Mouse (Mus musculus) retina, postnatal 1 day (tissue): Measurements from ENCODE around the gene Kifc3.

Experiments
- DNase-seq: peaks from one replicate; pipeline ENCODE4 v3.0.0-alpha.2; 2012

The Kifc3 gene

GRCm38 (mm10) chr8:95128750-95129260, 73.8 kb downstream of the Kifc3 start:
- DNase-seq, result no peak

DNA sequence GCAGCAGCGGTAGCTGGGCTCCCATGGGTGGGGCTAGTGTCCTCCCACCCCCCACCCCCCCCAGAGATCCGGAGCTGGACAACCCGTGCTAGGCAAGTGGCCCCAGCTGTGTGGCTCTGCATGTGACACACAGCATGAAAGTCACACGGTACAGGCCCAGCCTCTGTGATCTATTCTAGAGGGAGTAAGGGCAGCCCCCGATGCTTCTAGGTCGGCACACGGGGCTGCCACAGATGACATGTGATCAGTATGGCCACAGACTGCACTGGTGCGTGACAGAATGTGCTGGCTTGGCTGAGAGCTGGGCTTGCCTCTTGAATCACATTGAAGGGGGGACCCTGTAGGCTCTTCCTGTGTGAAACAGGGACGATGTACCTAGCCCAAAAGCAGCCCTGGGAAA, 75.0 kb downstream of the Kifc3 start:
- peak; percentile 31 for DNase-seq

GRCm38 (mm10) chr8:95126497-95126896, 76.1 kb downstream of the Kifc3 start:
- DNase-seq, result no peak

DNA sequence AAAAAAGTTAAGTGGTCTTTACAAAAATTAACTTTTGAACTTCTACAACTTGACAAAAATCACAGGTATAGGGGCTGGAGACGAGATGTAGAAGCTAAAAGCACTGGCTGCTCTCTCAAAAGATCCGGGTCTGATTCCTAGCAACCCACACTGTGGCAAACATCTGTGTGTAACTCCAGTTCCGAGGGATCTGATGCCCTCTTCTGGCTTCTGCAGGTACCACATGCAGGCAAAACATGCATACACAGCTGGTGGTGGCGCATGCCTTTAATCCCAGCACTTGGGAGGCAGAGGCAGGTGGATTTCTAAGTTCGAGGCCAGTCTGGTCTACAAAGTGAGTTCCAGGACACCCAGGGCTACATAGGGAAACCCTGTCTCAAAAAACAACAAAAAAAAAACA, 79.2 kb downstream of the Kifc3 start:
- no peak for DNase-seq

GRCm38 (mm10) chr8:95113750-95114149, 88.9 kb downstream of the Kifc3 start:
- DNase-seq, result peak; percentile 72

- DNase-seq, result no peak
Measured at GRCm38 (mm10) chr8:95113108-95113507, 89.5 kb downstream of the Kifc3 start.

DNA sequence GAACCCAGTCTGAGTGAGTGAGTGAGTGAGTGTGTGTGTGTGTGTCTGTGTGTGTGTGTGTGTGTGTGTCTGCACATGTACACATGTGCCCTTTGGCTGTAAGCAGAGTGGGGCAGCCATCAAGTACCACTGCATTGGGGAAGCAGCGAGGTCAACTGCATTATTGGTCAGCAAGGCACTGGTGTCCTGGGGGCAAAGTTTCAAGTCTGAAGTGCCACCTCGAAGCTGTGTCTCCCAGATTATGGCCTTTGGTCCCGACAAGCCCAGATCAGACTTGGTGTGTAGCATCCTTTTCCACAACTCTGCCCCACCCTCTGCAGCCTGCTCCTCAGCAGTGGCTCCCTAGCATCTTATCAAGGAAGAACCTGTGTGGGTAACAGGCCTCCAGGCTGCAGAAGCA, 90.0 kb downstream of the Kifc3 start:
- no peak for DNase-seq

DNA sequence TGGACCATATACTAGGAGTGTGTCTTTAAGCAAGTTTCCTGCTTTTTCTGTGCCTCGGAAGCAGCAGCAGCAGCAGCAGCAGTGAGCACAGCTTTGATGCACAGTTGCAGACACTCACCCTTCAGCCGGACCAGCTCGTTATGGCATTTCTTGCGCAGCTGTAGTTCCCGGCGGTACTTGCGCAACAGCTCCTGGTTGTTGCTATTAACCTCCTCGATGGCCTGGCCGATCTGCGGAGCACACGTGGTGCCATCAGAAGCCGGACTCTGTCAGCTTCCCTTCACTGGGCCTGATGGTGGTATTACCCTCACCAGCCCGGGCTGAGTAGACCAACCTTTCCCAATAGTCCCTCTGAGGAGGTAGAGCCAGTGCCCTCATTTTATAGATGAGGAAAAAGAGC, 95.3 kb downstream of the Kifc3 start:
- DNase-seq, result no peak

GRCm38 (mm10) chr8:95101972-95102371, 100.6 kb downstream of the Kifc3 start:
- peak; percentile 22 for DNase-seq

DNA sequence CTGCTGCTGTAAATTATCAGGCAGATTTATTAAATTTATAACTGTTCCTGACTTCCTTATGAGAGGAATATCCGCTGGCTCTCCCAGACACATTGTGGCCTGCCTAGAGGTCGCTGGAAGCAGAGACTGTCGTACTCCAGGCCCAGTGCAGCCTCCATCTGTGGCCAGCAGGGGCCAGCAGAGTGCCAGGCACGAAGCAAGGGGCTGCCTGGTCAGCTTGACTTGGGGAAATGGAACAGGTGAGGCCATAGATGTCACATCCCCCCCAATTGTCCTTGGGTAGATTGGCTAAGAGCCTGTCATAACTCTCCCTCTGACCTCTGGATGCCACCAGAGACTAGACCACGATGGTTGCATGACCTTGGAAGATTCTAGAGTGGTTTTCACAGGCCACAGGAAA, 103.6 kb downstream of the Kifc3 start:
- peak; percentile 68 for DNase-seq

GRCm38 (mm10) chr8:95093574-95093973, 109.0 kb downstream of the Kifc3 start:
- DNase-seq, result no peak

GRCm38 (mm10) chr8:95085432-95086141, 117.0 kb downstream of the Kifc3 start:
- no peak for DNase-seq

DNA sequence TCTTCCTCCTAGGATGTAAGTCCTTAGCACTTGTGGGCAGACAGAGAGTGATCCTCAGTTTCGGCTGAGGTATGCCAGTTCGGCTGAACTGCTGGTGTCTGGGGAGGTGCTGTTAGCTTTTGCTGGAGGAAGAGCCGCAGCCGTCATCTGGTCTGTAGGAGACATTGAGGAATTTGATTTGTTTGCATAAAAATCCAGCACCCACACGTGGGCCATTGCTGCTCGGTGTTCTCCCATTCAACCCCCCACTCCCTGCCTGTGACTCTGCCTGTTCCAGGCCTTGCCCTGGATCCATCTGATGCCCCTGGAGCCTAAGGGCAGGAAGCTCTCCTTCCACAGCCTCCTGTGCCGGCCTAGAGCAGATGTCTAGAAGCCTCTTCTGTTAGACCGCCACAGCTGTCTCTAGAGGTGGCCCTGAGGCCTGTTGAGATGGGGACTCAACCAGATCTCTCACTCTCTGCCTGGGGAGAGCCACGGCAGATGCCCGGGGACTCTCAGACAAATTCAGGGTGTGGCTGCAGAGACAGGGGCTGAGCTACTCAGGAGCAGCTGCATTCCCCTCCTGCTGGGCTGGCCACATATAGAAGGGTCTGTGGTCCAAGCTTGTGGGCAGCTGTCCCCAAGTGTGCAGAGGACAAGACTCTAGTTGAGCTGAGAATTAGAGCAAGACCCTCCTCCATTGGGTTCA, 117.7 kb downstream of the Kifc3 start:
- DNase-seq, result no peak

- no peak for DNase-seq
Measured at GRCm38 (mm10) chr8:95084261-95084660, 118.4 kb downstream of the Kifc3 start.

- peak; percentile 9 for DNase-seq
Measured at GRCm38 (mm10) chr8:95081650-95082049, 121.0 kb downstream of the Kifc3 start.

GRCm38 (mm10) chr8:95080381-95081341, 122.0 kb downstream of the Kifc3 start, which contains the start of gene Katnb1:
Gene Katnb1 (plus strand): TSS chr8:95081186.
- DNase-seq, result peak; percentile 100

DNA sequence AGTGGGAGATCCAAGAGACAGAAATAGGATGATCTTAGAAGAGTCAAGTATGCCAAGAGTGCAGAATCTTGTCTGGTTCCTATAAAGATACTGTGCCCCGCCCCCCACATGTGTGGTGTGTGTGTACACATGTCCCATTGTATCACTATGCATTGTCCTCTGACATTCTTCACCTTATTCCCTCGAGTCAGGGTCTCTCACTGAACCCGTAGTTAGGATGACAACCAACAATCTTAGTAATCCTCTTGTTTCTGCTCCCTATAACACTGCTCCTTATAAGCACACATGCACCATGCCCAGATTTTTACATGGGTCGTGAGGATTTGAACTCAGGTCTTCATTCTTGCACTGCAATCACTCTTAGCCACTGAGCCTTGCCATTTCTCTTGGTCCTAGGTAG, 123.3 kb downstream of the Kifc3 start:
- no peak for DNase-seq

DNA sequence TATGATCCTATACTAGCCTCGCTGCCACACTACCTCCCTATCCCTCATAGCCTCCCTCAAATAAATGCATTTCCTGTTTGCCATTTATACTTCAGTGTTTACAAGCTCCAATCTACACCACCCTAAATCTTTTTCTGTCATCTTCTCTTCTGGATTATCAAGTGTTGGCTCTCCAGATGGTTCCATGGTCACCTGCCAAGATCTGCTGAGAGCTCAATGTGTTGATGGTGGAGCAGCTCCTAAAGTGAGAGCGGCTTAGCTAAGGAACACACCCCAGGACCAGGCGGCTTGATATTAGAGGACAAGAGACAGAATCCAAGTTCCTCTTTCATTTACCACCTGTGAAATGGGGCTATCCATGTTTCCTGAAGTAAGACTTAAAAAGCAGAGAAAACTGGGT, 124.6 kb downstream of the Kifc3 start:
- DNase-seq, result no peak

GRCm38 (mm10) chr8:95076151-95076550, 126.5 kb downstream of the Kifc3 start:
- no peak for DNase-seq

DNA sequence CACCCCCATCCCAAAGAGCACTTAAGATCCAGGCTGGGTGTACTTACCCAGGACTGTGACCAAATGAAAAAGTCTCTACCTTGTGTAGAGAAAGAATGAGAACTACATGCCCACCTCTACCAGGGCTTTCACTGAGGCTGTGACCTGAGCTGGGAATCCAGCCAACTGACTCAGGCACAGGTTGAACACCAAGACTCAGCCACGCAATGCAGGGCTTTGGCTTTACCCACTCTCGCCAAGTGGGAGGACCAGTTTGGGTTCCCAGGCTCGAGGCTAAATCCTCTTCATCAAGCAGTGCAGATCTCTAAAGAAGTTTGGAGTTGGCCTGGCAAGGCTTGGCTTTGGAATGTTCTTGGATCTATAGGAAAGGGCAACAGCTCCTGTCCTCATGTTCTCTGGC, 127.1 kb downstream of the Kifc3 start:
- no peak for DNase-seq

GRCm38 (mm10) chr8:95067582-95067981, 135.0 kb downstream of the Kifc3 start:
- peak; percentile 74 for DNase-seq

DNA sequence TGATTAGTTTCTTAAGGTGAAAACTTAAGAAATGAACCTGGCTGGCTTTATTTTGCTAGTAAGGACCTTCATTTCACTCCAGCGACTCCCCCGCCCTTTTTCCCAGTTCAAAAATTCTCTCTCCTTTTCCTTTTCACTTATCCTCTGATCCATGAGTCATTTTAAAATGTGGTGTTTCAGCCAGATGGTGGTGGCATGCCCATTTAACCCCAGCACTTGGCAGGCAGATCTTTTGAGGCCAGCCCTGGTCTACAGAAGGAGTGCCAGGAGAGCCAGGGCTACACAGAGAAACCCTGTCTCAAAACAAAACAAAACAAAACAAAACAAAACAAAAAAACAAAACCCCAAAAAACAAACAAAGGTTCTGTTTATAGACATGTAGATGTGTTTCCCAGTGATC, 138.1 kb downstream of the Kifc3 start:
- no peak for DNase-seq
